Mouse (Mus musculus) testis, adult 2 months (tissue): ENCODE measurements around the gene Pnck.

ENCODE experiments used
- CTCF ChIP-seq: fragments of 200-500 bp; IDR thresholded peaks from 2 replicates; pipeline ENCODE4 v1.5.1; 2012; ENCODE audit warnings: low read depth, mild to moderate bottlenecking, inconsistent platforms, low read length, moderate library complexity; ENCODE audit not compliant: control insufficient read depth, insufficient read depth, insufficient replicate concordance
- POLR2A ChIP-seq: fragments of 200-500 bp; IDR thresholded peaks from 2 replicates; pipeline ENCODE4 v1.6.1; 2012; ENCODE audit warnings: low read depth, mild to moderate bottlenecking, inconsistent platforms, low read length, moderate library complexity; ENCODE audit not compliant: control insufficient read depth

DNA sequence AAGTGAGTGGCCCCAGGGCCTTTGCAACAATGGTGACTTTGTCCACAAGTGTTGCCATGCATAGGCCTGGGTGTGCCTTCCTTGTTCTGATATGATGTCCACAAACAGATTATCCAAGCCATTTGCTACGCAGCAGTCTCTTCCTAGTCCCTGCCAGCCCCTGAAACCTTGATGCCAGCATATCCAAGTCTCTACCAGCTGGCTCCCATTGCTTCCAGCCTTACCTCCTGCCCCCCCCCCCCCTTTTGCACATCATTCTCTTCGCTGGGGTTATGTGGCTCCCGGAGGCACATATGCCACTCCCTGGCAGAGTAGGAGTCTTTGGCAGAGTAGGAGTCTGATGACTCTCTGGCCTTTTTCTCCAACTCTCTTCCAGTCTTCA is 358 bp upstream of the Pnck start:
- TF ChIP-seq CTCF (no peak), POLR2A (no peak)
